Mouse (Mus musculus) common myeloid progenitor, adult 5-6 weeks (primary cell): ENCODE results near the gene Tmem45a2. TPM values are rescaled to one million over a fixed set of nuclear protein-coding genes. Genes with fewer than 3 reads are reported as not detected.

ENCODE experiments used
- total RNA-seq: library from RNA; stranded (forward); fragments of 200-1000, 187-1606 nt; gene quantifications from 2 replicates; pipeline ENCODE4 v1.2.3, GENCODE M21; 2017

The Tmem45a2 gene
- total RNA-seq, 1 experiment from 2014 or later, result not detected

Other genes with a start within 250 kb of the Tmem45a2 start
- gene Tmem45a, start 185.2 kb downstream of the Tmem45a2 start, total RNA-seq, result not detected in 2 replicates
- gene Lnp1, start 143.3 kb downstream of the Tmem45a2 start, total RNA-seq, result not detected in 2 replicates
- gene Tomm70a, start 50.3 kb upstream of the Tmem45a2 start, total RNA-seq, result 77.1 and 83.1 TPM in 2 replicates
- gene Nit2, start 96.0 kb upstream of the Tmem45a2 start, total RNA-seq, result 33.5 and 37.7 TPM in 2 replicates
- 34.9 and 73.0 TPM in 2 replicates for gene Tbc1d23, start 160.1 kb upstream of the Tmem45a2 start, total RNA-seq
- gene Tmem30c, start 221.5 kb upstream of the Tmem45a2 start, total RNA-seq, result 0.44 TPM in 1 of 2 replicates, not detected in the other